Mouse (Mus musculus): ENCODE data around the gene Pard3b. TPM values are rescaled to one million over a fixed set of nuclear protein-coding genes. Genes with fewer than 3 reads are reported as not detected.

Pard3b gene
- polyA plus RNA-seq, 1 experiment from 2014 or later: 13.8 TPM

GRCm38 (mm10) chr1:62011712-62012111 lies 373.1 kb downstream of the Pard3b start:
- ATAC-seq (ENCODE audit: low FRiP score, low TSS enrichment): no peak
- H3K27me3 ChIP-seq (ENCODE audit: control insufficient read depth, insufficient read depth, low read length): no peaks in the 10 kb centered on the region
- no peaks in the 10 kb centered on the region for H3K9me3 ChIP-seq (ENCODE audit: control insufficient read depth, low read length)
- H3K4me1 ChIP-seq (replicated peaks; ENCODE audit: control insufficient read depth, insufficient read depth): no peaks in the 10 kb centered on the region
- H3K27ac ChIP-seq (replicated peaks): no peak overlapping the region
- TF ChIP-seq EP300 (optimal IDR thresholded peaks at IDR 0.05) (no peak), CTCF (IDR thresholded peaks at IDR 0.05; ENCODE audit: low read depth) (no peak)
- H3K4me3 ChIP-seq (ENCODE audit: low read depth, low read length): no peak overlapping the region
- 95% methylated on average over 4 of the region's 4 CpGs for WGBS
- H3K4me2 ChIP-seq (replicated peaks; ENCODE audit: low read depth): no peak overlapping the region
- no peak overlapping the region for H3K9ac ChIP-seq (ENCODE audit: low read length)
- no peak for DNase-seq (ENCODE audit: low spot score)
- H3K36me3 ChIP-seq (ENCODE audit: control insufficient read depth, insufficient read depth, low read length): no peaks in the 10 kb centered on the region

- H3K36me3 ChIP-seq (ENCODE audit: control insufficient read depth, insufficient read depth, low read length): no peaks in the 10 kb centered on the region
- ATAC-seq (ENCODE audit: low FRiP score, low TSS enrichment) (no peak), DNase-seq (ENCODE audit: low spot score) (no peak)
- H3K4me1 ChIP-seq (replicated peaks; ENCODE audit: control insufficient read depth, insufficient read depth): no peaks in the 10 kb centered on the region
- TF ChIP-seq CTCF (IDR thresholded peaks at IDR 0.05; ENCODE audit: low read depth) (no peak), EP300 (optimal IDR thresholded peaks at IDR 0.05) (no peak)
- H3K4me2 ChIP-seq (replicated peaks; ENCODE audit: low read depth): no peak overlapping the region
- H3K27ac ChIP-seq (replicated peaks): no peak overlapping the region
- no peak overlapping the region for H3K4me3 ChIP-seq (ENCODE audit: low read depth, low read length)
- no peaks in the 10 kb centered on the region for H3K27me3 ChIP-seq (ENCODE audit: control insufficient read depth, insufficient read depth, low read length)
- no peak overlapping the region for H3K9ac ChIP-seq (ENCODE audit: low read length)
- WGBS: 50% methylated on average over 5 of the region's 5 CpGs
- H3K9me3 ChIP-seq (ENCODE audit: control insufficient read depth, low read length): no peaks in the 10 kb centered on the region
Observed at GRCm38 (mm10) chr1:62016536-62017300, 378.1 kb downstream of the Pard3b start.

- Histone ChIP-seq H3K4me3 (ENCODE audit: low read depth, low read length) (no peak overlapping the region), H3K27ac (replicated peaks) (no peak overlapping the region), H3K27me3 (ENCODE audit: control insufficient read depth, insufficient read depth, low read length) (no peaks in the 10 kb centered on the region), H3K9ac (ENCODE audit: low read length) (no peak overlapping the region), H3K4me2 (replicated peaks; ENCODE audit: low read depth) (no peak overlapping the region), H3K9me3 (ENCODE audit: control insufficient read depth, low read length) (no peaks in the 10 kb centered on the region), H3K4me1 (replicated peaks; ENCODE audit: control insufficient read depth, insufficient read depth) (no peaks in the 10 kb centered on the region), H3K36me3 (ENCODE audit: control insufficient read depth, insufficient read depth, low read length) (no peaks in the 10 kb centered on the region)
- no peak for ATAC-seq (ENCODE audit: low FRiP score, low TSS enrichment)
- no peak for DNase-seq (ENCODE audit: low spot score)
- TF ChIP-seq EP300 (optimal IDR thresholded peaks at IDR 0.05) (no peak), CTCF (IDR thresholded peaks at IDR 0.05; ENCODE audit: low read depth) (no peak)
- WGBS: 54% methylated on average over 5 of the region's 5 CpGs
Observed at GRCm38 (mm10) chr1:62018276-62018675, 379.7 kb downstream of the Pard3b start.

- ATAC-seq (ENCODE audit: low FRiP score, low TSS enrichment) (no peak), DNase-seq (ENCODE audit: low spot score) (no peak)
- Histone ChIP-seq H3K4me1 (replicated peaks; ENCODE audit: control insufficient read depth, insufficient read depth) (no peaks in the 10 kb centered on the region), H3K4me3 (ENCODE audit: low read depth, low read length) (no peak overlapping the region), H3K4me2 (replicated peaks; ENCODE audit: low read depth) (no peak overlapping the region), H3K36me3 (ENCODE audit: control insufficient read depth, insufficient read depth, low read length) (no peaks in the 10 kb centered on the region), H3K27ac (replicated peaks) (no peak overlapping the region), H3K9ac (ENCODE audit: low read length) (no peak overlapping the region), H3K9me3 (ENCODE audit: control insufficient read depth, low read length) (no peaks in the 10 kb centered on the region), H3K27me3 (ENCODE audit: control insufficient read depth, insufficient read depth, low read length) (no peaks in the 10 kb centered on the region)
- TF ChIP-seq EP300 (optimal IDR thresholded peaks at IDR 0.05) (no peak), CTCF (IDR thresholded peaks at IDR 0.05; ENCODE audit: low read depth) (no peak)
Observed at GRCm38 (mm10) chr1:62019743-62020142, 381.1 kb downstream of the Pard3b start.

GRCm38 (mm10) chr1:62041718-62042117 lies 403.1 kb downstream of the Pard3b start:
- TF ChIP-seq EP300 (optimal IDR thresholded peaks at IDR 0.05) (no peak), CTCF (IDR thresholded peaks at IDR 0.05; ENCODE audit: low read depth) (no peak)
- WGBS: 30% methylated on average over 3 of the region's 3 CpGs
- peak; percentile 67 for ATAC-seq (ENCODE audit: low FRiP score, low TSS enrichment)

GRCm38 (mm10) chr1:62048592-62048991 lies 410.0 kb downstream of the Pard3b start:
- H3K27me3 ChIP-seq (ENCODE audit: control insufficient read depth, insufficient read depth, low read length): no peaks in the 10 kb centered on the region
- no peak for DNase-seq (ENCODE audit: low spot score)
- 37% methylated on average over 4 of the region's 4 CpGs for WGBS
- H3K4me1 ChIP-seq (replicated peaks; ENCODE audit: control insufficient read depth, insufficient read depth): no peaks in the 10 kb centered on the region
- H3K4me2 ChIP-seq (replicated peaks; ENCODE audit: low read depth): no peak overlapping the region
- H3K36me3 ChIP-seq (ENCODE audit: control insufficient read depth, insufficient read depth, low read length): no peaks in the 10 kb centered on the region
- TF ChIP-seq EP300 (optimal IDR thresholded peaks at IDR 0.05) (no peak), CTCF (IDR thresholded peaks at IDR 0.05; ENCODE audit: low read depth) (no peak)
- 0 out of 2 replicates have a peak, but pooled peaks have one; percentile 26 for ATAC-seq (ENCODE audit: low FRiP score, low TSS enrichment)
- no peak overlapping the region for H3K9ac ChIP-seq (ENCODE audit: low read length)
- no peak overlapping the region for H3K27ac ChIP-seq (replicated peaks)
- no peak overlapping the region for H3K4me3 ChIP-seq (ENCODE audit: low read depth, low read length)
- no peaks in the 10 kb centered on the region for H3K9me3 ChIP-seq (ENCODE audit: control insufficient read depth, low read length)

More at GRCm38 (mm10) chr1:62041718-62042117, 403.1 kb downstream of the Pard3b start:
- no peak overlapping the region for H3K27ac ChIP-seq (replicated peaks)
- H3K9ac ChIP-seq (ENCODE audit: low read length): no peak overlapping the region
- H3K4me1 ChIP-seq (replicated peaks; ENCODE audit: control insufficient read depth, insufficient read depth): 0 out of 2 replicates have a peak, but pooled peaks cover 2% of the 10 kb centered on the region
- peak; percentile 78 for DNase-seq (ENCODE audit: low spot score)
- H3K4me2 ChIP-seq (replicated peaks; ENCODE audit: low read depth): no peak overlapping the region
- no peaks in the 10 kb centered on the region for H3K27me3 ChIP-seq (ENCODE audit: control insufficient read depth, insufficient read depth, low read length)
- no peaks in the 10 kb centered on the region for H3K36me3 ChIP-seq (ENCODE audit: control insufficient read depth, insufficient read depth, low read length)
- no peak overlapping the region for H3K4me3 ChIP-seq (ENCODE audit: low read depth, low read length)
- H3K9me3 ChIP-seq (ENCODE audit: control insufficient read depth, low read length): no peaks in the 10 kb centered on the region
